Mouse (Mus musculus) heart, postnatal 0 days (tissue): Measurements from ENCODE around the gene Mvb12b. TPM values are rescaled to one million over a fixed set of nuclear protein-coding genes. Genes with fewer than 3 reads are reported as not detected.

Experiments used
- ATAC-seq: fragments of 200-750 bp; cut with Nextera tagmentation; 2 replicates; pipeline ENCODE4 v1.8.0; 2017; ENCODE audit warnings: low read depth, moderate number of reproducible peaks, moderate library complexity; ENCODE audit not compliant: insufficient read depth
- DNase-seq: peaks from one replicate; pipeline ENCODE4 v3.0.0-alpha.2; 2016; ENCODE audit warnings: low spot score
- H3K27ac ChIP-seq: fragments of 300-500 bp; sonication (generic); 2 replicates; pipeline ENCODE4 v1.5.1; 2014; ENCODE audit warnings: low read depth, mild to moderate bottlenecking
- H3K27me3 ChIP-seq: fragments of 300-500 bp; sonication (generic); 2 replicates; pipeline ENCODE4 v1.6.1; 2014; ENCODE audit warnings: low read length, mixed read lengths; ENCODE audit not compliant: control insufficient read depth, insufficient read depth
- H3K36me3 ChIP-seq: fragments of 300-500 bp; sonication (generic); replicated peaks from 2 replicates; pipeline ENCODE4 v1.6.1; 2014; ENCODE audit warnings: low read length, mixed read lengths; ENCODE audit not compliant: control insufficient read depth, insufficient read depth
- H3K4me1 ChIP-seq: fragments of 300-500 bp; sonication (generic); 2 replicates; pipeline ENCODE4 v1.6.1; 2014; ENCODE audit warnings: antibody characterized with exemption; ENCODE audit not compliant: control insufficient read depth, insufficient read depth
- H3K4me2 ChIP-seq: fragments of 300-500 bp; sonication (generic); 2 replicates; pipeline ENCODE4 v1.6.1; 2014; ENCODE audit warnings: low read depth, mild to moderate bottlenecking, low read length, moderate library complexity
- H3K4me3 ChIP-seq: fragments of 300-500 bp; sonication (generic); 2 replicates; pipeline ENCODE4 v1.5.1; 2014; ENCODE audit warnings: low read depth, low read length
- H3K9ac ChIP-seq: fragments of 300-500 bp; sonication (generic); replicated peaks from 2 replicates; pipeline ENCODE4 v1.6.1; 2014; ENCODE audit warnings: low read depth, low read length, mixed read lengths
- H3K9me3 ChIP-seq: fragments of 300-500 bp; sonication (generic); replicated peaks from 2 replicates; pipeline ENCODE4 v1.6.1; 2016; ENCODE audit warnings: low read length; ENCODE audit not compliant: control insufficient read depth
- CTCF ChIP-seq: IDR thresholded peaks from 2 replicates; pipeline ENCODE4 v1.5.1; 2016; ENCODE audit warnings: antibody characterized with exemption, control low read depth, low read depth
- EP300 ChIP-seq: IDR thresholded peaks from 2 replicates; pipeline ENCODE4 v1.6.1; 2016; ENCODE audit warnings: antibody characterized with exemption, low read depth
- WGBS: fragments of 180-500 bp; shearing (Covaris S2); extraction: QIAGEN DNeasy Blood & Tissue Kit; methylation state at CpG from one replicate; pipeline ENCODE4 v1.1.7; 2014; 5-methylcytosine and 5-hydroxymethylcytosine counted together
- polyA plus RNA-seq: library from polyadenylated mRNA; unstranded; fragments of >200 nt; fragmentation: Nextera tagmentation; extraction: Ambion mirVana; gene quantifications from 2 replicates; pipeline ENCODE4 v1.2.1, GENCODE M21; 2015
- total RNA-seq: library from RNA; depleted of rRNA; stranded (reverse); fragments of >200 nt; gene quantifications from 2 replicates; pipeline ENCODE4 v1.2.3, GENCODE M21; 2014; ENCODE audit warnings: low replicate concordance

Mvb12b gene
- total and polyA plus RNA-seq, 2 experiments from 2014 or later = 8.7 to 38.7 TPM

GRCm38 (mm10) chr2:33784721-33785120 lies 103.0 kb downstream of the Mvb12b start:
- TF ChIP-seq EP300 (no peak), CTCF (no peak)
- no peaks in the 10 kb centered on the region for H3K4me1 ChIP-seq
- no peak for DNase-seq
- no peak overlapping the region for H3K27ac ChIP-seq
- no peak overlapping the region for H3K9ac ChIP-seq
- no peaks in the 10 kb centered on the region for H3K27me3 ChIP-seq
- no peak overlapping the region for H3K4me3 ChIP-seq
- no peaks in the 10 kb centered on the region for H3K36me3 ChIP-seq
- 100% methylated on average over 1 of the region's 1 CpGs for WGBS
- H3K4me2 ChIP-seq = no peak overlapping the region
- ATAC-seq = no peak
- H3K9me3 ChIP-seq = peaks cover 2% of the 10 kb centered on the region

DNA sequence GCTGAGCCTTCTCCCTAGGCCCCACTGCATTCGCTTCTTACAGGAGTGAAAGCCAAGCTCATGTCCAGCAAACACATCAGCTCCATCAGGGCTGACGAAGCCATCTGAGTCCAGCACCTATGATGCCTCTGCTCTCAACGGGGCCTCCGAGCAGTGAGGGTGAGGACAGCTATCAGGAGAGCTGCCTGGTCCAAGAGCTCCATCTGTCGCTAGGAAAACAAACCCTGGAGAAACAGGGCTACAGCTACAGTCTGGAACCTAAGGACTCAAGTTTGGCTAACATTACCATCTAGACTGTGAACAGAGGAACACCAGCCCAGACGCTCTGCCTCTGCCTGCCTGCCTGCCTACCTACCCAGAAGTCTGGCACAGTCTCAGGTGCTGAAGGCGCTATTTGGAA lies 104.3 kb downstream of the Mvb12b start:
- DNase-seq = no peak
- WGBS = 62% methylated on average over 7 of the region's 7 CpGs
- no peak for TF ChIP-seq EP300
- TF ChIP-seq CTCF = no peak
- Histone ChIP-seq H3K9me3 (peaks cover 15% of the 10 kb centered on the region), H3K4me1 (no peaks in the 10 kb centered on the region), H3K36me3 (peaks cover 12% of the 10 kb centered on the region), H3K4me3 (no peak overlapping the region), H3K27me3 (no peaks in the 10 kb centered on the region), H3K27ac (no peak overlapping the region), H3K4me2 (no peak overlapping the region), H3K9ac (no peak overlapping the region)
- ATAC-seq = no peak

GRCm38 (mm10) chr2:33781655-33782400 lies 105.9 kb downstream of the Mvb12b start:
- H3K4me1 ChIP-seq = no peaks in the 10 kb centered on the region
- no peak for ATAC-seq
- H3K27ac ChIP-seq = no peak overlapping the region
- no peak overlapping the region for H3K4me2 ChIP-seq
- DNase-seq = no peak
- H3K36me3 ChIP-seq = peaks cover 26% of the 10 kb centered on the region
- no peak overlapping the region for H3K9ac ChIP-seq
- peaks cover 31% of the 10 kb centered on the region for H3K9me3 ChIP-seq
- no peaks in the 10 kb centered on the region for H3K27me3 ChIP-seq
- H3K4me3 ChIP-seq = no peak overlapping the region
- TF ChIP-seq CTCF (no peak), EP300 (no peak)
- 85% methylated on average over 11 of the region's 11 CpGs for WGBS

GRCm38 (mm10) chr2:33778466-33778865 lies 109.3 kb downstream of the Mvb12b start:
- 81% methylated on average over 4 of the region's 4 CpGs for WGBS
- DNase-seq = no peak
- Histone ChIP-seq H3K27me3 (no peaks in the 10 kb centered on the region), H3K4me3 (no peak overlapping the region), H3K27ac (no peak overlapping the region), H3K36me3 (peaks cover 26% of the 10 kb centered on the region), H3K9ac (no peak overlapping the region), H3K4me2 (no peak overlapping the region), H3K4me1 (no peaks in the 10 kb centered on the region), H3K9me3 (peaks cover 34% of the 10 kb centered on the region)
- TF ChIP-seq CTCF (no peak), EP300 (no peak)
- no peak for ATAC-seq

- H3K4me2 ChIP-seq = no peak overlapping the region
- ATAC-seq (no peak), DNase-seq (no peak)
- H3K9ac ChIP-seq = no peak overlapping the region
- no peak for TF ChIP-seq CTCF
- TF ChIP-seq EP300 = no peak
- peaks cover 26% of the 10 kb centered on the region for H3K36me3 ChIP-seq
- no peak overlapping the region for H3K27ac ChIP-seq
- peaks cover 34% of the 10 kb centered on the region for H3K9me3 ChIP-seq
- H3K4me1 ChIP-seq = no peaks in the 10 kb centered on the region
- no peaks in the 10 kb centered on the region for H3K27me3 ChIP-seq
- H3K4me3 ChIP-seq = no peak overlapping the region
- 97% methylated on average over 11 of the region's 11 CpGs for WGBS
Measured at GRCm38 (mm10) chr2:33777051-33777450, 110.7 kb downstream of the Mvb12b start.

DNA sequence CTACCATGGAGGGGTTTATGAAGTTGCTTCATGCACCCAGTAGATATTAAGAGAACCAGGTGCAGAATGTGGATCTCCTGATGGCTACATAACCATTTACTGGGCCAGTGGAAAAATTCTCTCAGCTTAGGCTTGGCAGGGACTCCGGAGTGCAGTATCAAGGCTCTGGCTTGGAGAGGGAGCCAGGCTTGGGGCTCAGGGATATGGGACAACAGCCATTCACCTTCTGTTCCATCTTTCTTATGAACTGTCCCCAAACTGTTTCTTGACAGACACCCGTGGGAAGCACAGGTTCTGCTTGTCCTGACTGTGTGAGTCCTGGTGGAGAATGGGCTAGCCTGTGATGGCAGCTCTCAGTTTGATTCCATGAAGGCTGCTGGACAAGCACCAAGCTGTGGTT lies 112.9 kb downstream of the Mvb12b start:
- Histone ChIP-seq H3K36me3 (peaks cover 26% of the 10 kb centered on the region), H3K27ac (no peak overlapping the region)
- WGBS = 88% methylated on average over 2 of the region's 2 CpGs

More for the DNA sequence above, 112.9 kb downstream of the Mvb12b start:
- Histone ChIP-seq H3K27me3 (no peaks in the 10 kb centered on the region), H3K9ac (no peak overlapping the region), H3K4me1 (no peaks in the 10 kb centered on the region), H3K4me2 (no peak overlapping the region), H3K4me3 (no peak overlapping the region), H3K9me3 (peaks cover 34% of the 10 kb centered on the region)
- ATAC-seq = no peak
- no peak for DNase-seq
- TF ChIP-seq CTCF (no peak), EP300 (no peak)
